Mouse (Mus musculus): Measurements from ENCODE around the gene Fus. TPM values are rescaled to one million over a fixed set of nuclear protein-coding genes. Genes with fewer than 3 reads are reported as not detected.
"Not testable (repeated sequence)": the region's sequence is repeated elsewhere in the genome, so short reads cannot be mapped to it uniquely, and the experiment has no call there.

The Fus gene
- polyA plus RNA-seq, 1 experiment = 763 TPM

DNA sequence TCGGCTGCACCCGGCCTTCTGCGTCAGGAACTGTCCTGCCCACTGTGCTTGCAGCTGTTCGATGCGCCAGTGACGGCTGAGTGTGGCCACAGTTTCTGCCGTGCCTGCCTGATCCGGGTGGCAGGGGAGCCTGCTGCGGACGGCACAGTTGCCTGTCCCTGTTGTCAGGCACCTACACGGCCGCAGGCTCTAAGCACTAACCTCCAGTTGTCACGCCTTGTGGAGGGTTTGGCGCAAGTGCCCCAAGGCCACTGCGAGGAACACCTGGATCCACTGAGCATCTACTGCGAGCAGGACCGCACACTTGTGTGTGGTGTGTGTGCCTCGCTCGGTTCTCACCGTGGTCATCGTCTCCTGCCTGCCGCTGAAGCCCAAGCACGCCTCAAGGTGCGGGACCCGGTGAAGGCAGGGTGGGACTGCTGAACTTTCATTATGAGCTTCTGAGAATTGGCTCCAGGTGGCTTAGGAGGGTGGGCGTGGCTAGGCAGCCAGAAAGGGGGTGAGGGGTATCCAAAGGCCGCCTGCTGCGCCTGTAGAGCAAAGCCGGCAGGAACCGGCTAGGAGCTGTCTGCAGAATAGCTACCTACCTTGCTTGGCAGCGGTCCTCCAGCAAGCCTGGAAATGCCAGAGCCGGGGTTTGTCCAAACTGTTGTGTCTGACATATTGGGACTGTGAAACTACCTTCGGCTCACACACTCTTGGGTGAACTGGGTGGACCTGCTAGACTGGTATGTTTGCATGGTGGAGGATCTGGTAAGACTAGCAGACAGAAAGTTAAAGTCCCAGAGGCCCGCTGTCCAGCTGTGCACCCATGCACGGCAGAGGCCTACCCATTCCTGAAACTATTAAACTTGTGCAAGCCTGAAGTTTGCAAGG, 37.5 kb downstream of the Fus start:
- H3K4me1 ChIP-seq (ENCODE audit: control insufficient read depth, insufficient read depth, low read length) = peaks cover 6% of the 10 kb centered on the region
- 75% methylated on average over 35 of the region's 35 CpGs for WGBS
- TF ChIP-seq CTCF (IDR thresholded peaks at IDR 0.05; ENCODE audit: control insufficient read depth, insufficient read depth, low read length) (no peak), POLR2A (IDR thresholded peaks at IDR 0.05; ENCODE audit: borderline replicate concordance, control insufficient read depth, low read depth, low read length) (peak; percentile 16; the same call in 1 of the 2 replicates)
- no peak overlapping the region for H3K4me3 ChIP-seq (replicated peaks; ENCODE audit: control insufficient read depth, low read depth, low read length)
- 0 out of 2 replicates have a peak overlapping the region, but pooled peaks have one; percentile 3 for H3K27ac ChIP-seq (ENCODE audit: control insufficient read depth, insufficient read depth, low read depth, low read length, poor library complexity)

GRCm38 (mm10) chr7:128006193-128006592, 38.9 kb downstream of the Fus start:
- WGBS = 82% methylated on average over 7 of the region's 7 CpGs
- H3K4me3 ChIP-seq (replicated peaks; ENCODE audit: control insufficient read depth, low read depth, low read length) = no peak overlapping the region
- H3K27ac ChIP-seq (ENCODE audit: control insufficient read depth, insufficient read depth, low read depth, low read length, poor library complexity) = no peak overlapping the region
- peaks cover 6% of the 10 kb centered on the region for H3K4me1 ChIP-seq (ENCODE audit: control insufficient read depth, insufficient read depth, low read length)
- TF ChIP-seq POLR2A (IDR thresholded peaks at IDR 0.05; ENCODE audit: borderline replicate concordance, control insufficient read depth, low read depth, low read length) = no peak
- no peak for TF ChIP-seq CTCF (IDR thresholded peaks at IDR 0.05; ENCODE audit: control insufficient read depth, insufficient read depth, low read length)

- Histone ChIP-seq H3K4me3 (replicated peaks; ENCODE audit: control insufficient read depth, low read depth, low read length) (no peak overlapping the region), H3K4me1 (ENCODE audit: control insufficient read depth, insufficient read depth, low read length) (no peaks in the 10 kb centered on the region), H3K27ac (ENCODE audit: control insufficient read depth, insufficient read depth, low read depth, low read length, poor library complexity) (no peak overlapping the region)
- TF ChIP-seq CTCF (IDR thresholded peaks at IDR 0.05; ENCODE audit: control insufficient read depth, insufficient read depth, low read length) (no peak), POLR2A (IDR thresholded peaks at IDR 0.05; ENCODE audit: borderline replicate concordance, control insufficient read depth, low read depth, low read length) (no peak)
- 89% methylated on average over 40 of the region's 40 CpGs for WGBS
Measured at GRCm38 (mm10) chr7:128009715-128010340, 42.6 kb downstream of the Fus start.

GRCm38 (mm10) chr7:128012136-128012780, 45.0 kb downstream of the Fus start:
- WGBS = 79% methylated on average over 13 of the region's 13 CpGs
- H3K27ac ChIP-seq (ENCODE audit: control insufficient read depth, insufficient read depth, low read depth, low read length, poor library complexity) = no peak overlapping the region
- TF ChIP-seq CTCF (IDR thresholded peaks at IDR 0.05; ENCODE audit: control insufficient read depth, insufficient read depth, low read length) (no peak), POLR2A (IDR thresholded peaks at IDR 0.05; ENCODE audit: borderline replicate concordance, control insufficient read depth, low read depth, low read length) (no peak)

DNA sequence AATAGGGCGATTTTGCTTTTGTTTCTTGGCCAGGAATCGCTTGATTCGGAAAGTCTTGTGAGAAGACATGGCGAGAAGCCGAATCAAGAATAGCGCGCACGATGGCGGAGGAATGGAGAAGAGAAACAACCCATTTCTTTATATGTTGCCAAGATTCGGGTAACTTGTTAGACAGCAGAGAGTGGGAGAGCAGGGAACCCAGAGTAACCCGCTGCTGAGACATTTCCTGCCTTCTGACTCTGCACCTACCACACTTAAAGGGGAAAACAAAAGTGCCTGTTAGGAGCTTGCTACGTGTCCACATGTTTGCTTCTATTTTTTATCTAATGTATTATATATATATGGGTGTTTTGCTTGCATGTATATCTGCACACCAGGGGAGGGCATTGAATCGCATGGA, 45.9 kb downstream of the Fus start:
- WGBS = 73% methylated on average over 13 of the region's 13 CpGs
- Histone ChIP-seq H3K27ac (ENCODE audit: control insufficient read depth, insufficient read depth, low read depth, low read length, poor library complexity) (no peak overlapping the region), H3K4me3 (replicated peaks; ENCODE audit: control insufficient read depth, low read depth, low read length) (no peak overlapping the region), H3K4me1 (ENCODE audit: control insufficient read depth, insufficient read depth, low read length) (peaks cover 1% of the 10 kb centered on the region; the same call in 1 of the 2 replicates)
- no peak for TF ChIP-seq CTCF (IDR thresholded peaks at IDR 0.05; ENCODE audit: control insufficient read depth, insufficient read depth, low read length)
- no peak for TF ChIP-seq POLR2A (IDR thresholded peaks at IDR 0.05; ENCODE audit: borderline replicate concordance, control insufficient read depth, low read depth, low read length)

More at GRCm38 (mm10) chr7:128012136-128012780, 45.0 kb downstream of the Fus start:
- no peak overlapping the region for H3K4me3 ChIP-seq (replicated peaks; ENCODE audit: control insufficient read depth, low read depth, low read length)
- H3K4me1 ChIP-seq (ENCODE audit: control insufficient read depth, insufficient read depth, low read length) = no peaks in the 10 kb centered on the region

- not testable (repeated sequence) for H3K4me1 ChIP-seq (ENCODE audit: control insufficient read depth, insufficient read depth, low read length); H3K4me3 ChIP-seq (replicated peaks; ENCODE audit: control insufficient read depth, low read depth, low read length); H3K27ac ChIP-seq (ENCODE audit: control insufficient read depth, insufficient read depth, low read depth, low read length, poor library complexity)
- WGBS = 85% methylated on average over 5 of the region's 5 CpGs
Measured at GRCm38 (mm10) chr7:128016134-128016533, 48.9 kb downstream of the Fus start.

- Histone ChIP-seq H3K4me3 (replicated peaks; ENCODE audit: control insufficient read depth, low read depth, low read length) (no peak overlapping the region), H3K27ac (ENCODE audit: control insufficient read depth, insufficient read depth, low read depth, low read length, poor library complexity) (no peak overlapping the region), H3K4me1 (ENCODE audit: control insufficient read depth, insufficient read depth, low read length) (peaks cover 1% of the 10 kb centered on the region; the same call in 1 of the 2 replicates)
- TF ChIP-seq CTCF (IDR thresholded peaks at IDR 0.05; ENCODE audit: control insufficient read depth, insufficient read depth, low read length) (no peak), POLR2A (IDR thresholded peaks at IDR 0.05; ENCODE audit: borderline replicate concordance, control insufficient read depth, low read depth, low read length) (no peak)
- 87% methylated on average over 6 of the region's 6 CpGs for WGBS
Measured at GRCm38 (mm10) chr7:128016650-128017049, 49.4 kb downstream of the Fus start.

- TF ChIP-seq CTCF (IDR thresholded peaks at IDR 0.05; ENCODE audit: control insufficient read depth, insufficient read depth, low read length) = no peak
- H3K27ac ChIP-seq (ENCODE audit: control insufficient read depth, insufficient read depth, low read depth, low read length, poor library complexity) = no peak overlapping the region
- H3K4me1 ChIP-seq (ENCODE audit: control insufficient read depth, insufficient read depth, low read length) = peaks cover 1% of the 10 kb centered on the region; the same call in 1 of the 2 replicates
- WGBS = 54% methylated on average over 3 of the region's 3 CpGs
- no peak overlapping the region for H3K4me3 ChIP-seq (replicated peaks; ENCODE audit: control insufficient read depth, low read depth, low read length)
Measured at GRCm38 (mm10) chr7:128018275-128018674, 51.0 kb downstream of the Fus start.
